Mouse (Mus musculus): ENCODE measurements at regions not wholly inside any gene's neighbourhood (a gene's known extent, or its start where the extent isn't known, plus 50 kb on each side); places are given as distances from the start of the nearest gene placed in this dataset.
"Not testable (repeated sequence)": the region's sequence is repeated elsewhere in the genome, so short reads cannot be mapped to it uniquely, and the experiment has no call there.

DNA sequence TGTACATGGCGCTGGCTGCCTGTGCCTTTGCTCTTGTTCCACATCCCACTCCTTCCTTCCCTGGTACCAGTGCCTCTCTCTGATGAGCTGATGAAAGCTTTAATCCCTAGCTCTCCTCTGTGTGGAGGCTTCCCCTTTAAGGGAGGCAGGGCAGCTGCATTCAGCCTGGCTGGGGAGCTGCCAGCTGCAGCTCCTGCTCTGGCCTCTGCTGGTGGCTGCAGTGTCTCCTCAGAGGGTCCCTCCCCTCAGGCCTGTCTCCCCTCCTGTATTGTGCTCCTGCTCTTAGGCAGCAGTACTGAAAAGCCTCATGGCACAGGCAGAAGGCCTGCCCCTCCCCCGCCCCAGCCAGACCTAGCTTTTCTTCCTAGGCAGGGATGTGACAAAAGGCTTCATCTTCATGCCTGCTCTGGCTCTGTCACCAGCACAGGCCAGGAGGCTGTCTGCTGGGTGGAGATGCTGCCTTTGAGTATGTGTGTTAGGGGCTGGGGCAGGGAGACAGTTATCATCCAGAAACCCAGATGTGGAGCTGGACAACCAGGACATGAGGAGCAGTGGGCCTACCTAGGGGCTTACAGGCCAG lies 97.7 kb upstream of the Zcchc13 start:
- not testable (repeated sequence) for DNase-seq

DNA sequence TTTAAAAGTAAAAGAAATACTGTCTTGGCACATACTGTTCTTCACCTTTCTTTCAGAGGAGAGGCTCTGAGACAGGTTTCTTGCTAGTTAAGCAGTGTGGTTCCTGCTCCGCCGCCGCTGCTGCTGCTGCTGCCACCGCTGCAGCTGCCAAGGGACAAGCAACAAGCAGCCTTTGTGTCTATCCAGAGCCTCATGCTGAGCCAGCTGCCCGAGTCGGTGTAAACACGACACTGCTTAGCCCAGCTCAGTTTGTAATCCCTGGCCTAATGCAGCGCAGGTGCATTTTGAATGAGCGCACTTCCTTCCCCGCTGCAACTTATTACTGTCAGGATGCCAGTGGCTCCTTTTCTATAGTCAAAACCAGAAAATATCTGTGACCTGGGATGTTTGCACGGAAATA lies 97.1 kb upstream of the Zcchc13 start:
- DNase-seq: no peak

DNA sequence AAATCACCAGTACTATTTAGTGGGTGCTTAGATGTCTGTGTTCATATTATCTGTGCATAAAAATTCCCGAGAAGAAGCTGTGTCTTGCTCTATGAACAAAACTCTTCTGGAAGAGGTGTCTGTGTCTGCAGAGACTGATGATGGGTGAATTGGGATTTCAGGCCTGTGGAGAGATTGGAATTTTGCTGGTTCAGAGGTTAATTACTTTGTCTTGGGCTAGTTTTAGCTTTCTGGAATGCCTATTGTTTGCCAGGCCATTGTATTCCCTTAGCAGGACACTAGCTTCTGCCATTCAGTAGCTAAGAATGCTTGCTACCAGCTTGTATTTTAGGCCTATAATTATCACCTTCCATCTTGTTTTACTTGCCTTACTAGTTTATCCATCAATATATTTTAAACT lies 96.6 kb upstream of the Zcchc13 start:
- no peak for DNase-seq

DNA sequence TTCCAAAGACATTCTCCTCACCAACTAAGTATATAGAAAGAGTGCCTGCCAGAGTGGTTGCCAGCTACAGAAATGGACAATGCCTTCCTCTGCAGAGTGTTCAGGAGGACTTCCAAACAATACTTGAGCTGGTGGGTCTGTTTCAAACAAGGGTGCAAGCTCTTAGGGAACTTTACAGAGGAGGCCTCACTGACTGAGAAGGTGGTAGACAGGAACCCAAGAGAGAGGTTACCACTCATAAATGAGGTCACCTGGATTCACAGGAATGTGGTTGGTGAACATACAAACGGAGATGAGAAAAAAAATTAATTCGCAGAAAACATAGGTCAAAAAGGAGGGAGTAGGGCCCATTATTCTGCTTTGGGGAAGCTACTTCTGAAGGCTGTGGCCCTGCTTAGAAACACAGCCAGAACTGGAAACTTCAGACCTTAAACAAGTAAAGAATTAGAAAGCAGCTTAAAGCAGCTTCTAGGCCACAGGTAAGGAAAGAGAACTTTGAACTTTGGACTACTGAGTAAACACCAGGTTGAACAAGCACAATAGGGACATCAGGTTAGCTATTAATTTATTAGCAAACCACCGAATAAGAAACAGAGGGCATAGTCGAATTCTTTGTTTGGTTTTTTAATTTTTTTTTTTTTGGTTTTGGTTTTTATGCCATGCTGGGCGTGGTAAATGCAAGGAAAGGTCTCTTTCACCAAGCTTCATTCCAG lies 83.7 kb upstream of the Zcchc13 start:
- DNase-seq: peak; percentile 73

DNA sequence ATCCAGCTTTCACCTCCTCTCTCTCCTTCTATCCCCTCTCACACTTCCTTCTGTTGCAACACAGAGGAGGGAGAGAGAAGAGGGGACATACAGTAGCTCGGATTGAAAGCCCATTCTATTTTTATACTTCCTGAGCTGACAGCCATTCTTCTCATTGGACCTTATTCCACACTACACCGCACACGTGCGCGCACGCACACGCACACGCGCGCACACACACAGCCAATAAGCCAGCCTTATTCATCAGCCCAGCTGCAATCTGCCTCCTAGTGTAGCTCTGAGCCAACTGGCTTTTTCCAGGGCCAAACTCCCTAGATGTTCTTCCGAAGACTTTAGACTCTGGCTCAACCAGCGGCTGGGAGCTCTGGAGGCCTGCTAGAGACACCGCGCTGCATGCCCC lies 79.1 kb upstream of the Zcchc13 start:
- peak; percentile 83 for DNase-seq

DNA sequence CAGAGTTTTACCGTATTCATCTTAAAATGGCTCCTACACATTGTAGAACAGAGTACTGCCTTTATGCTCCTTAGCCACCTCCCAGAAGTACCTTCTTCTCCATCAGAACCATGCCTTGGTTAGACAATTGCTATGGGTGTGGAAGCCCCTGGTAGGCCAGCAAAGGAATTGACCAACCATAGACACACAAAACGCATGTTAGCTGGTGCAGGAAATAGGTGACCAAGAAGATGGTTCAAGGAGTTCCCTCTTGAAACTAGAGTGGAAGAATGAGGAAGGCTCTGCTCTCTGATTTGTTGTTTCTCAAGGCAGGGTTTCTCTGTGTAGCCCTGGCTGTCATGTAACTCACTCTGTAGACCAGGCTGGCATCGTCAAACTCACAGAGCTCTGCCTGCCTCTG lies 77.2 kb upstream of the Zcchc13 start:
- DNase-seq: no peak

DNA sequence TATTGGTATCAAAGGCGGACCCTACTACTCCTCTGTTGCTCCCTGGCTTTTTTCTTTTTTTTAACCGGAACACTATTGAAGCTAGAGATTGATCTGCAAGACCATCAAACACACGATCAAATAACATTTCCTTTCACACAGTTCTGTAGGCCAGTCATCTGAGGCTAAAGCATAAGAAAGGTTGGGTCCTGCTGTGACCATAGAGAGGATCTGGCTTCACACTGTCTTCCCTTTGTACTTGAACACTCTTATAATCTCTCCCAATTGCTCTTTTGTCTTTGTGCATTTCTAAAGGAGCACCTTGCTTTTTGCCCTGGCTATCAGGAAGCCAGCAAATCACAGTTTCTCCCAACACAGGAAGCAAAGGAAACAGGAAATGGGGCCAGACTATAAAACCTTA lies 76.8 kb upstream of the Zcchc13 start:
- DNase-seq: no peak

DNA sequence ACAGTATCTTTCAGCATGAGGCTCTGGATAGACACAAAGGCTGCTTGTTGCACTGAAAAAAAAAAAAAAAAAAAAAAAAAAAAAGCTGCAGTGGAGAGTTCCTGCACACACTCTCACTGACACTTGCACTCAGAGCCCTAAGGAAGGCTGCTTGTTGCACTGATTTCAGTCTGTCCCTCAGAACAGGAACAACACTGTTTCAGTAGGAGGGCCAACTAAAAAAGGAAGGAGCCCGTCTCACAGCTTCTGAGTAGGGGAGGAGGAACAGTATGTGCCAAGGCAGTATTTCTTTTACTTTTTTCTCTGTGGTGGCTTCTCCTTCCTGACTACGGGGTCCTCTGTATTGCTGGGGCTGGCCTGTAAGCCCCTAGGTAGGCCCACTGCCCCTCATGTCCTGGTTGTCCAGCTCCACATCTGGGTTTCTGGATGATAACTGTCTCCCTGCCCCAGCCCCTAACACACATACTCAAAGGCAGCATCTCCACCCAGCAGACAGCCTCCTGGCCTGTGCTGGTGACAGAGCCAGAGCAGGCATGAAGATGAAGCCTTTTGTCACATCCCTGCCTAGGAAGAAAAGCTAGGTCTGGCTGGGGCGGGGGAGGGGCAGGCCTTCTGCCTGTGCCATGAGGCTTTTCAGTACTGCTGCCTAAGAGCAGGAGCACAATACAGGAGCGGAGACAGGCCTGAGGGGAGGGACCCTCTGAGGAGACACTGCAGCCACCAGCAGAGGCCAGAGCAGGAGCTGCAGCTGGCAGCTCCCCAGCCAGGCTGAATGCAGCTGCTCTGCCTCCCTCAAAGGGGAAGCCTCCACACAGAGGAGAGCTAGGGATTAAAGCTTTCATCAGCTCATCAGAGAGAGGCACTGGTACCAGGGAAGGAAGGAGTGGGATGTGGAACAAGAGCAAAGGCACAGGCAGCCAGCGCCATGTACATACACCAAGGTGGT lies 75.1 kb upstream of the Zcchc13 start:
- not testable (repeated sequence) for DNase-seq

DNA sequence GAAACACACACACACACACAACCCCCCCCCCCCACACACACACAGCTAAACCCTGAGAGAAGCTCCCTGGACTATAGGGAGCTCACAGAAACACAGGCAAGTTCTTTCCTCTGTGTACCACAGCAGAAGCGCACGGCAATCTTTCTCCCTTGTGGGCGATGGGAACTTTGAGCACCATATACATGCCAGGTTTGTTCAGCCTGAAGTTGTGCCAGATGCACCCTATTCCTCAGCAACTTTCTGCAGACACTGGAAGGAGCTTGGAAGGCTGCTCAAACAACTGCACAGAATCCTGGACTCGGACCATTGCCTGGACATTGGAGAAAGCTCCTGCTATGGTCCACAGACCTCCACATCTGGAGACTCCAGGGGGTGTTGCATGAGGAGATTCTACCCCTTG lies 74.3 kb upstream of the Zcchc13 start:
- no peak for DNase-seq

DNA sequence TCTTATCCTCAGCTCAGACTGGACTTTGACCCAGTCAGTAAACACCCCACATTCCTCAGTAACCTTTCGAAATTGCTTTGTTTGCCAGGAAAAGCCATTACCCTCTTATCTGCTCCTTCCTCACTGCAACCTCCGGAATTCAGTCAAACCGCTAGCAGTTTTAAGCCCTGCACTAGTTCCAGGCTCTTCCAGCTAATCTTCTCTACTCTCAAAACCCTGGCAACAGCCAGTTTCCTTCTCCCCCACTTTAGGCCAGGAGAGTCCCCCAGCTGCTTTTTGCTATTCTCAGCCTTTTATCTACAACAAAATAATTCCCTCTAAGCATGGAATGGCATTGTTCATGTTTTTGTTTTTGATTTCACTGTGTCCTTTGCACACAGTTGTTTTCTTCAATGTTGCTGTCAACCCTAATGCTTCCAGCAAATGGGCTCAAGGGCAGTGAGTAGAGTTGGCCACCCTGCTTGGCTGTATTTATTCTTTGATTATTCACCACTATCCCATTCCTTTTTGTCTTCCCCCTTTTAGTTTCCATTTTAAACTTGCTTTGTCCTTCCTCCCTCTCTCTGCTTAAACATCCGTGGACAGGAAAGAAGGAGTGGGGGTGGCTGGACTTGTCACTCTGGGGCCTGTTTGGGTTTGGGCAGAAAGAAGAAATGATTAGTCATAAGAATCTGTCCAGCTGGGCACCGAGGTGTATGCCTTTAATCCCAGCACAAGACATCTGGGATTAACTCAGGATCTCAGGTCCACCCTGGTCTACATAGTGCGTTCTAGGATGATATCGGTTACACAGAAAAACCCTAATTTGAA lies 73.5 kb upstream of the Zcchc13 start:
- peak; percentile 60 for DNase-seq

DNA sequence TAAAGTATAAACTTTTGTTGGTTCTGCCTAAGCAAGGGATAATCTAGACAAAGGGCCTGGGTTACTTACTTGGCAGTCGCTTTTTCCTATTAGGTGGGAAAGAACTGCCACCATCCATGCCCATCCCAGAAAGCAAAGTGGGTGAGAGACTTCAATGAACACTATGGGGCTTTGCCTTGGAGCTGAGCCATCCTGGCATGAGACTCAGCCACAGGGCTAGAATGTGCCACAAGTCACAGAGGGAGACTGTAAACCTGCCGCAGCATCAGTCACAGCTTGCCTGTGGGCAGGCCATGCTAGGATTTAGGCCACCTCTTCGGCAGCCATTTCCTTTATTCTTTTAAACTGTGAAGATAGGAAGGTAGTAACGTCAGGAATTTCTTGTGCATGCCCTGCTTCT lies 72.9 kb upstream of the Zcchc13 start:
- no peak for DNase-seq

DNA sequence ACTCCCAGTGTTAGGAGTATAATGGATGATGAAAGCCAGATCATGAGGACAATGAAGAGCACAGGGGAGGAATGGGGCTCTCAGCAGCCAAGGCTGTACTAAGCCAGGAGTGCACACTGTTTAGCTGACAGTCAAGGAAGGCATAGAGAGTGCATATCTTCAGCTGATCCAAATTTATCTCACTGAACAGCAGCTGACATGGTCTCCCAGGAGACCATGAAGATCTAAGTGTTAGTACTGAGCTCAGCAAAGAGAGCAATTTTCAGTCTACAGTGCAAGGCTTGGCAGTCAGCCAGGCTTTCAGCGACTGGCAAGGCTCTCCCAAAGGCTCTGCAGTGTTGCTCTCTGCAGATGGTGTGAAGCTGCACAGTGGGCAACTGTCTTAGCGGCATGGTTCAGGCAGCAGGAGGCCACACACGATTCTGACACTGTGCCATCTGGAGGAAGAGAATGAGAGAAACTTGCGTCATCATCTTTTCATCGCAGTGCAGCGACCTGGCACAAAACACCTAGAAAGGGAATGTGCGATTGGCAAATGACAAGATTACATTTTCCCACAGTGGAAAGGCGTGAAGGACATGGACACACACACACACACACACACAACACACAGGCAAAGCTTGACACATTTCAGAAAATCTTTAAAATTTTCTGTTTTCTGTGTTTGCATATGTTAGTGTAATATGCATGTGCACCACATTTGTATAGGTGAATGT lies 66.7 kb upstream of the Zcchc13 start:
- peak; percentile 46 for DNase-seq

DNA sequence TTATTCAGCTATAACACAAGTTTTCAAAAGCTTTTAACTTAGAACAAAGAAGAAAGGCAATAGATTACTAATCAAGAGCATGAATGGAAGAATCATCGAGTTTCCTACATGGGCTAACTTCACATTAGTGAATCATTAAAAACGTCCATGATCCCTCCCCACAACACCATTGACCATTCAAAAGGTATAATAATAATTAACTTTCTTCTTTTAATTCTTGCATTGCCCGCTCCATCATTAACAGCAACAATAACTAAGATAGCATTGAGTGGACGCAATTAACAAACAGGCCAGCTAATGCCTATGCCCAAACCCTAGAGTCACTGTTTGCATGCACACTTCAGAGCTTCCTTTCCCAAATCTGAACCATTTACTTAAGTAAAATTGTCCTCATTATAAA lies 57.0 kb upstream of the Zcchc13 start:
- peak; percentile 60 for DNase-seq

DNA sequence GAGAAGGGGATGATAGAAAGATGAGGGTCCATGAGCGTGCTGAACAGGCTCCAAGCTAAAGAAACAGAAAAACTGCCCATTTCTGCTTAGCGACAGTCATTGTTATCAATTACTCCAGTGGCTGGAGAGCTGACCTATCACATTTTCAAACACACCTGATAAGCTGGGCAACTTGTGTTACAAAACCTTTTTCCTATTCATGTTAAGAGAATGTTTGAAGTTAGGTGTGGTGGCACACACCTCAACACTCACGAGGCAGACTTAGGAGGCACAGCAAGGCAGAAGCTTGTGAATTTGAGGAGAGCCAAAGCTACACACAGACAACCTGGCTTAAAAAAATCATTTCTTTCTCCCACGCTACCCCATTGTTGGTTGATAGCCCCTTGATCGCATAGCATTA lies 50.9 kb upstream of the Zcchc13 start:
- no peak for DNase-seq
